Mouse (Mus musculus) MEL (cell line): ENCODE measurements around the gene Ints5.

Source experiments
- BHLHE40 ChIP-seq: IDR thresholded peaks from 2 replicates; pipeline ENCODE4 v1.6.1; 2012; ENCODE audit warnings: low read depth, mild to moderate bottlenecking, inconsistent platforms, low read length, improper control_type of control experiment, borderline replicate concordance
- CTCF ChIP-seq, 3 experiments: IDR thresholded peaks in 2 of 3; conservative IDR thresholded peaks in 1 of 3; 2 replicates each; pipeline ENCODE4 v1.5.1; 2011 to 2012; ENCODE audit warnings: low read length in 3 of 3, low read depth in 2 of 3, mild to moderate bottlenecking in 2 of 3, improper control_type of control experiment in 1 of 3, inconsistent platforms in 1 of 3, mixed read lengths in 1 of 3, moderate library complexity in 1 of 3; ENCODE audit not compliant: control insufficient read depth in 1 of 3, insufficient read depth in 1 of 3, poor library complexity in 1 of 3, severe bottlenecking in 1 of 3
- E2F4 ChIP-seq: IDR thresholded peaks from 2 replicates; pipeline ENCODE4 v1.6.1; 2011; ENCODE audit warnings: low read depth, low read length, improper control_type of control experiment, borderline replicate concordance
- EP300 ChIP-seq, 2 experiments: IDR thresholded peaks; 2 replicates each; pipeline ENCODE4 v1.6.1; 2011; ENCODE audit warnings: improper control_type of control experiment in 2 of 2, low read length in 2 of 2, low read depth in 1 of 2, mild to moderate bottlenecking in 1 of 2
- HCFC1 ChIP-seq: IDR thresholded peaks from 2 replicates; pipeline ENCODE4 v1.6.1; 2012; ENCODE audit warnings: low read depth, mild to moderate bottlenecking, inconsistent platforms, low read length, improper control_type of control experiment, moderate library complexity
- KAT2A ChIP-seq: conservative IDR thresholded peaks from 2 replicates; pipeline ENCODE4 v1.6.1; 2012; ENCODE audit warnings: low read depth, low read length, improper control_type of control experiment, inconsistent platforms
- MAFK ChIP-seq: IDR thresholded peaks from 2 replicates; pipeline ENCODE4 v1.6.1; 2011; ENCODE audit warnings: low read depth, mild to moderate bottlenecking, low read length, improper control_type of control experiment, borderline replicate concordance
- MYB ChIP-seq: IDR thresholded peaks from 2 replicates; pipeline ENCODE4 v1.6.1; 2011; ENCODE audit warnings: mild to moderate bottlenecking, low read depth, low read length, improper control_type of control experiment
- MYC ChIP-seq: IDR thresholded peaks from 2 replicates; pipeline ENCODE4 v1.6.1; 2011; ENCODE audit warnings: low read depth, mild to moderate bottlenecking, low read length, improper control_type of control experiment, moderate library complexity
- POLR2A ChIP-seq, 2 experiments: IDR thresholded peaks; 2 replicates each; pipeline ENCODE4 v1.6.1; 2011 to 2012; ENCODE audit warnings: low read length in 2 of 2, mild to moderate bottlenecking in 2 of 2, control low read depth in 1 of 2, improper control_type of control experiment in 1 of 2, low read depth in 1 of 2, moderate library complexity in 1 of 2; ENCODE audit not compliant: control insufficient read depth in 1 of 2, insufficient read depth in 1 of 2, poor library complexity in 1 of 2
- TCF12 ChIP-seq: IDR thresholded peaks from 2 replicates; pipeline ENCODE4 v1.6.1; 2014; ENCODE audit warnings: low read depth, mild to moderate bottlenecking, inconsistent platforms, low read length, improper control_type of control experiment, moderate library complexity
- UBTF ChIP-seq: IDR thresholded peaks from 2 replicates; pipeline ENCODE4 v1.6.1; 2012; ENCODE audit warnings: low read depth, mild to moderate bottlenecking, inconsistent platforms, low read length, improper control_type of control experiment, moderate library complexity, borderline replicate concordance; ENCODE audit not compliant: insufficient read depth
- ZC3H11A ChIP-seq: IDR thresholded peaks from 2 replicates; pipeline ENCODE4 v1.6.1; 2012; ENCODE audit warnings: low read depth, mild to moderate bottlenecking, inconsistent platforms, low read length, improper control_type of control experiment

DNA sequence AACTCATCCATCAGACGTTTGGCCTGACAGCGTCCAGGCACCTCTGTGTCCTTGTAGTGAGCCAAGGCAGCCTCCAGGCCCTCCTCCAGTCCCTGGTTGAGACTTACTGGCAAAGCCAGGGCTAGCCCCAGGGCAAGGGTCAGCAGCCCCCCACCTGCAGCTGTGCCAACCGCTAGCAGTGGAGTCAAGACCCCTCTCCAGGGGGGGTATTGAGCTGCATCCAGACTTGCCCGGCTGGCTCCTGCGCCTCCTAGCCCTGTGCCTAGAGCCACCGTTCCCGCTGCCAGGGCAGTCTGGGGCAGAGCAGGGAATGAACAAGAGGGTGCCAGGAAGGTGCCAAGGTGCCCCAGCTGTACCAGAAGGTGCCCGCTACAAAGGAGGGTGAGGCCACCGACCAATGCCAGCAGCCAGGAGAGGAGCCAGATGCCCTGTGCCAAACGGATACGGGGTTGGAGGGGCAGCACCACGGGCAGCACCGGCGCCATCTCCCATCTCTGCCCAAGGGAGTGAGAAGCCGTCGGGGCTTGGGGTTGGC is 36.0 kb downstream of the Ints5 start:
- TF ChIP-seq HCFC1 = no peak
- no peak for TF ChIP-seq CTCF (IDR thresholded peaks at IDR 0.05 in 2 of 3, conservative IDR thresholded peaks at IDR 0.05 in 1 of 3; ENCODE audit: control insufficient read depth in 1 of 3, insufficient read depth in 1 of 3, low read depth in 2 of 3, low read length in 3 of 3, poor library complexity in 1 of 3, severe bottlenecking in 1 of 3)
- TF ChIP-seq TCF12 = no peak
- no peak for TF ChIP-seq POLR2A (IDR thresholded peaks at IDR 0.05; ENCODE audit: control insufficient read depth in 1 of 2, insufficient read depth in 1 of 2, low read depth in 1 of 2, low read length in 2 of 2, poor library complexity in 1 of 2)
- no peak for TF ChIP-seq EP300 (IDR thresholded peaks at IDR 0.05; ENCODE audit: low read depth in 1 of 2, low read length in 2 of 2)
- no peak for TF ChIP-seq MYC
- no peak for TF ChIP-seq E2F4
- TF ChIP-seq MAFK = no peak
- no peak for TF ChIP-seq KAT2A
- TF ChIP-seq MYB = no peak
- no peak for TF ChIP-seq UBTF
- no peak for TF ChIP-seq BHLHE40
- no peak for TF ChIP-seq ZC3H11A
